Mouse (Mus musculus): ENCODE results near the gene Eif4g1. TPM values are rescaled to one million over a fixed set of nuclear protein-coding genes. Genes with fewer than 3 reads are reported as not detected.
A peak's percentile ranks its signal among the peaks of the same experiment; 100 is the strongest.

Gene Eif4g1
- polyA plus RNA-seq, 1 experiment from 2014 or later, result 162 TPM

DNA sequence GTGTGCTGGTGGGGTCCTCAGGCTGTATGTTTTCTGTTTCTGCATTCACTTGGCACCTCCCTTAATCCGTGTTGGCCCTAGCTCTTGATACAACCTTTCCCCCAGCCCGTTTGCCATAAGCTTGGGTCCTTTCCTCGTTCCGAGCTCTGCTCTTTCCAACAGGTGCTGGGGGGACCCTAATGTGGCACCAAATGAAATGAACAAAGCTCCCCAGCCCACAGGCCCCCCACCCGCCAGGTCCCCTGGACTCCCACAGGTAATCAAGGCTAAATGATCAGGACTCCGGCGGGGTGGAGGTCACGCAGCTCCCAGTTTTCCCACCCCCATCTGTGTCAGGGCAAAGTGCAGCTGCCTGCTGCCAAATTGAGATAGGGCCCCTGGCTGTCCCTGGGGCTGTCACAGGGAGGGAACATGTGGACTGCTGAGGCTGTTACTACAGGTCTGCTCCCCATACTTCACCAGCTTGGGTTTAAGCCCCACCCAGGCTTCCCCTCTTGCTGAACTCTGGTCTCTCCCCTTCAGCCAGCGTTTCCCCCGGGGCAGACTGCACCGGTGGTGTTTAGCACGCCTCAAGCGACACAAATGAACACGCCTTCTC is 5.7 kb downstream of the Eif4g1 start:
- no peaks in the 10 kb centered on the region for H3K27me3 ChIP-seq
- H3K36me3 ChIP-seq, result peaks cover 45% of the 10 kb centered on the region
- peak overlapping the region; percentile 98 for H3K4me3 ChIP-seq (replicated peaks)
- H3K9me3 ChIP-seq, result no peaks in the 10 kb centered on the region
- H3K4me2 ChIP-seq (replicated peaks), result peak overlapping the region; percentile 98
- no peak for ATAC-seq
- WGBS, result 15% methylated on average over 14 of the region's 14 CpGs
- H3K9ac ChIP-seq (replicated peaks), result peak overlapping the region; percentile 98
- H3K4me1 ChIP-seq (replicated peaks), result peaks cover 24% of the 10 kb centered on the region
- H3K27ac ChIP-seq, result peak overlapping the region; percentile 91; the same call in 1 of the 2 replicates

DNA sequence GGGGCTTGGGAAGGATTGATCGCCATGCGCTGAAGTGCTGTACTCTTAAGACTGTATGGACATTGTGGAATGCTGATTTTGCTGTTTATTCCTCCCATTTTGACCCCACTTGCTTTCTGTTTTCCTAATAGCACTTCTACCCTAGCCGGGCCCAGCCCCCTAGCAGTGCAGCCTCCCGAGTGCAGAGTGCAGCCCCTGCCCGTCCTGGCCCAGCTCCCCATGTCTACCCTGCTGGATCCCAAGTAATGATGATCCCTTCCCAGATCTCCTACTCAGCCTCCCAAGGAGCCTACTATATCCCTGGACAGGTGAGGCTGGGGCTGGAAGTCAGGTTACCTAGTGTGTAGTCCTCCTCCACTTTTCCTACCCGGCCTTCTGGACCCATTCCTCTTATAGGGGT is 7.1 kb downstream of the Eif4g1 start:
- Histone ChIP-seq H3K27me3 (no peaks in the 10 kb centered on the region), H3K4me2 (replicated peaks) (0 out of 2 replicates have a peak overlapping the region, but pooled peaks have one; percentile 98)
- 96% methylated on average over 6 of the region's 6 CpGs for WGBS

DNA sequence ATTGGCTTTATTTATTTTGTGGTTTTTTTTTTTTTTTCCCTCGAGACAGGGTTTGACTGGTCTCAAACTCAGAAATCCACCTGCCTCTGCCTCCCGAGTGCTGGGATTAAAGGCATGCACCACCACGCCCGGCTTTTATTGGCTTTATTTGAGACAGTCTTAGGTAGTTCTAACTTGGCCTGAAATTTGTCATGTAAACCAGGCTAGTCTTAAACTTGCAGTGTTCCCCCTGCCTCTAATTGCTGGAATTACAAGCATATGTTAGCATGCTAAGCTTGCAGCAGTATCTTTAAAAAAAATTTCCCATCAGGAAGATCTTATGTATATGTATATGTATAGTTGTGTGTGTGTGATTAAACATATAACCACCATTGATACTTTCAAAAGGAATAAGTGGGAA is 8.6 kb downstream of the Eif4g1 start:
- Histone ChIP-seq H3K4me3 (replicated peaks) (no peak overlapping the region), H3K27ac (no peak overlapping the region), H3K9ac (replicated peaks) (no peak overlapping the region), H3K9me3 (no peaks in the 10 kb centered on the region), H3K4me1 (replicated peaks) (peaks cover 24% of the 10 kb centered on the region), H3K27me3 (no peaks in the 10 kb centered on the region), H3K36me3 (peaks cover 73% of the 10 kb centered on the region), H3K4me2 (replicated peaks) (no peak overlapping the region)
- ATAC-seq, result no peak
- 89% methylated on average over 4 of the region's 4 CpGs for WGBS

More for the DNA sequence above, 7.1 kb downstream of the Eif4g1 start:
- no peaks in the 10 kb centered on the region for H3K9me3 ChIP-seq
- peaks cover 24% of the 10 kb centered on the region for H3K4me1 ChIP-seq (replicated peaks)
- H3K27ac ChIP-seq, result no peak overlapping the region
- 0 out of 2 replicates have a peak overlapping the region, but pooled peaks have one; percentile 98 for H3K9ac ChIP-seq (replicated peaks)
- no peak for ATAC-seq
- 0 out of 2 replicates have a peak overlapping the region, but pooled peaks have one; percentile 7 for H3K4me3 ChIP-seq (replicated peaks)
- H3K36me3 ChIP-seq, result peaks cover 58% of the 10 kb centered on the region

DNA sequence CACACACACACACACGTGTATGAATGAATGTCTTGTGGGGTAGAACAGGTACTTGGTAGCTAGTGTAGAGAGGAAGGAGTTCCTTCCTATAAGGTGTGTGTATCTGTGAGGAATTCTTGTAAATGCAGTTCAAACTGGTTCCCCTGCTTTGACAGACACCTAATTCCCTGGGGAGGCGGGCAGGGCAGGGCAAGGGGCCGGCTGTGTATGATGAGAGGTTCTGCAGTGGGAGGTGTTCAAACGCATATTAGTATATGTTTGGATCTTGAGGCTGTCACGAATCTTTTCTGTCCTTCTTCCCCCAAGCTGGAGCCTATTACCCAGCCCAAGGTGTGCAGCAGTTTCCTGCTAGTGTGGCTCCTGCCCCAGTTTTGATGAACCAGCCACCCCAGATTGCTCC is 9.3 kb downstream of the Eif4g1 start:
- H3K4me3 ChIP-seq (replicated peaks), result no peak overlapping the region
- no peaks in the 10 kb centered on the region for H3K9me3 ChIP-seq
- 91% methylated on average over 5 of the region's 5 CpGs for WGBS
- H3K4me2 ChIP-seq (replicated peaks), result no peak overlapping the region
- peaks cover 20% of the 10 kb centered on the region for H3K4me1 ChIP-seq (replicated peaks)
- H3K9ac ChIP-seq (replicated peaks), result no peak overlapping the region
- no peak for ATAC-seq
- no peak overlapping the region for H3K27ac ChIP-seq
- H3K36me3 ChIP-seq, result peaks cover 80% of the 10 kb centered on the region
- no peaks in the 10 kb centered on the region for H3K27me3 ChIP-seq

DNA sequence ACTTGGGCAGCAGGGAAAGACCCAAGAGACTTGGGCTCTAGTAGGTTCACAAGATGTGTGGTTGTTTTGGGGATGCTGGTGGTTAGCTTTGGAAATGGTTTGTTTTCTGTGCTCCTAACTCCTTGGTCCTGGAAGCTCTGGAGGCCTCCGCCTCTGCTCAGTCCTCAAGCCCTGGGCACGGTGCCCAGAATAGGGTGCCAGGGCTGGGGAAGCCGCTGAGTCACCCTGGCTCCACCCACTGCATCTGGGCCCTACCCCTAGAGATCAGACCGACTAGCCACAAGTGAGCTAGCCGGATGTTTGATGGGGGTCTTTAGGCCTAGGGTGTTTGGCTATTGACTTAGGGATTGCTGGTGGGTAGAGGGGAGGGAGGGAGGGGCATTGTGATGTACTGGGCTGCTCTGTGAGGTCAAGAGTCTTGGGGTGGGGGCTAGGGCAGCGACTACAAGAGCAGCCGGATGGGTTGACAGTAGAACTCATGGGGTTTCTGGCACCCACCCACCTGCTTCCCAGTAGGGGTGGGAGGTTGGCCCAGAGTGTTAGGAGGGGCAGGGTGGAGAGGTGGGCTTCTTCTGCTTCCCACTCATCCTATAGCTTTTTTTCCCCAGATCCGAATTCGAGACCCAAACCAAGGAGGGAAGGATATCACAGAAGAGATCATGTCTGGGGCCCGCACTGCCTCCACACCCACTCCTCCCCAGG is 10.0 kb downstream of the Eif4g1 start:
- Histone ChIP-seq H3K36me3 (peaks cover 88% of the 10 kb centered on the region), H3K9me3 (no peaks in the 10 kb centered on the region), H3K27me3 (no peaks in the 10 kb centered on the region), H3K4me3 (replicated peaks) (no peak overlapping the region), H3K9ac (replicated peaks) (no peak overlapping the region), H3K4me2 (replicated peaks) (no peak overlapping the region), H3K27ac (no peak overlapping the region), H3K4me1 (replicated peaks) (peaks cover 20% of the 10 kb centered on the region)
- ATAC-seq, result no peak
- WGBS, result 86% methylated on average over 10 of the region's 10 CpGs

DNA sequence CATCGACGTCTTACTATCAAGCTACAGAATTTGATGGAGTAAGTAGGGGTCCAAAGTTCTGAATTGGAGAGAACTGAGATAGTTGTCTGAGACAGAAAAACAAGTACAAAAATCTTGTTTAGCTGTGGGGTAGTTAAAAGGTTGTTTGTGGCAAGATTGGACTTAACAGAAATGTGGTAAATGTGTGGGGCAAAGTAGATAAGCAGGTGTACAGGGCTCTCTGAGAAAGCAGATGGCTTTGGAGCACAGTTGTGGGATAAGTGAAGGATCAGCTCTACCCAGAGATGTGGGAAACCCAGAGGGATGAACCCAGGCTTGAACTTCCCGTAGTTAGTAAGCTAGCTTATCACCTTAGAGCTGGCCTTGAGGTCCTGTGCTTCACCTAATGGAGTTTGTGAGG is 22.7 kb downstream of the Eif4g1 start:
- no peak for ATAC-seq
- WGBS, result 93% methylated on average over 3 of the region's 3 CpGs
- H3K27ac ChIP-seq, result no peak overlapping the region
- peaks cover 66% of the 10 kb centered on the region for H3K36me3 ChIP-seq
- no peaks in the 10 kb centered on the region for H3K9me3 ChIP-seq
- H3K4me1 ChIP-seq (replicated peaks), result peaks cover 35% of the 10 kb centered on the region
- H3K27me3 ChIP-seq, result no peaks in the 10 kb centered on the region
- H3K9ac ChIP-seq (replicated peaks), result no peak overlapping the region
- H3K4me2 ChIP-seq (replicated peaks), result no peak overlapping the region
- H3K4me3 ChIP-seq (replicated peaks), result no peak overlapping the region

DNA sequence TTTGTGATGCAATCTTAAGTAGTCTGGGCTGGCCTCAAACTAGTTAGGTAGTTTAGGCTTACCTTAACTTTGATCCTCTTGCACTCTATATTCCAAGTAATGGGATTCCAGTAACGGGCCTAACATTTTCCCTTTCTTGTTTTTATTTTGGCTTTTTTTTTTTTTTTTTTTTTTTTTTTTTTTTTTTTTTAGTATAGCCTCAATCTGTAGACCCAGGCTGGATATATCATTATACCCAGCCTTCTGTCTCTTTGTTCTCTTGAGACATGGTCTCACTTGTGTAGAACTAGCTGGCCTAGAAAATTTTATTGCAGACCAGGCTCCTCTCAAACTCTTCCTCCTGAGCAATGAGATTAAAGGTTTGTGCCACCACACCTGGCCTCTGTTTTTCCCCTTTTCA is 23.5 kb downstream of the Eif4g1 start:
- Histone ChIP-seq H3K9ac (replicated peaks) (no peak overlapping the region), H3K27ac (no peak overlapping the region), H3K36me3 (peaks cover 57% of the 10 kb centered on the region), H3K9me3 (no peaks in the 10 kb centered on the region), H3K4me3 (replicated peaks) (no peak overlapping the region), H3K27me3 (no peaks in the 10 kb centered on the region), H3K4me2 (replicated peaks) (no peak overlapping the region), H3K4me1 (replicated peaks) (peaks cover 43% of the 10 kb centered on the region)
- no peak for ATAC-seq
- 96% methylated on average over 1 of the region's 1 CpGs for WGBS

DNA sequence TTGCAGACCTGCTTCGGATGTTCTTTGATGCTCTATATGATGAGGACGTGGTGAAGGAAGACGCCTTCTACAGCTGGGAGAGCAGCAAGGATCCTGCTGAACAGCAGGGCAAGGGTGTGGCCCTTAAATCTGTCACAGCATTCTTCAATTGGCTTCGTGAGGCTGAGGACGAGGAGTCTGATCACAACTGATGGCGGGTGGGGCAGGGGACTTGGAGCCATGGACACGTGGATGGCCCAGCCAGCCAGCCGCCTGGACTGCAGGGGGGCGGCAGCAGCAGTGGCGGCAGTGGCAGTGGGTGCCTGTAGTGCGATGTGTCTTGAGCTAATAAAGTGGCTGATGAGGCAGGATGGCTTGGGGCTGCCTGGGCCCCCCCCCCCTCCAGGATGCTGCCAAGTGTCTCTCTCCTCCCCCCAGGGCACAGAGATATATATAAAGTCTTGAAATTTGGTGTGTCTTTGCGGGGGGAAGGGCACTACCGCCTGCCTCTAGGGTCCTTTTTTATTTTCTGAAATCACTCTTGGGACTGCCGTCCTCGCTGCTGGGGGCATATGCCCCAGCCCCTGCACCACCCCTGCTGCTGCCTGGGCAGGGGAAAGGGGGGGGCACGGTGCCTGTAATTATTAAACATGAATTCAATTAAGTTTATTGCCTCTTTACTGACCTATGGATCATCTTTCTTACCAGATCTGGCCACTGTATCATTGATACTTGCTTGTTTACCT is 24.3 kb downstream of the Eif4g1 start:
- H3K27me3 ChIP-seq, result no peaks in the 10 kb centered on the region
- peak overlapping the region; percentile 76 for H3K4me2 ChIP-seq (replicated peaks)
- peaks cover 49% of the 10 kb centered on the region for H3K36me3 ChIP-seq
- peak overlapping the region; percentile 96 for H3K27ac ChIP-seq
- WGBS, result 39% methylated on average over 16 of the region's 16 CpGs
- H3K9me3 ChIP-seq, result no peaks in the 10 kb centered on the region
- peak overlapping the region; percentile 51; the same call in 1 of the 2 replicates for H3K9ac ChIP-seq (replicated peaks)
- ATAC-seq, result no peak
- H3K4me3 ChIP-seq (replicated peaks), result peak overlapping the region; percentile 68
- peaks cover 46% of the 10 kb centered on the region for H3K4me1 ChIP-seq (replicated peaks)

DNA sequence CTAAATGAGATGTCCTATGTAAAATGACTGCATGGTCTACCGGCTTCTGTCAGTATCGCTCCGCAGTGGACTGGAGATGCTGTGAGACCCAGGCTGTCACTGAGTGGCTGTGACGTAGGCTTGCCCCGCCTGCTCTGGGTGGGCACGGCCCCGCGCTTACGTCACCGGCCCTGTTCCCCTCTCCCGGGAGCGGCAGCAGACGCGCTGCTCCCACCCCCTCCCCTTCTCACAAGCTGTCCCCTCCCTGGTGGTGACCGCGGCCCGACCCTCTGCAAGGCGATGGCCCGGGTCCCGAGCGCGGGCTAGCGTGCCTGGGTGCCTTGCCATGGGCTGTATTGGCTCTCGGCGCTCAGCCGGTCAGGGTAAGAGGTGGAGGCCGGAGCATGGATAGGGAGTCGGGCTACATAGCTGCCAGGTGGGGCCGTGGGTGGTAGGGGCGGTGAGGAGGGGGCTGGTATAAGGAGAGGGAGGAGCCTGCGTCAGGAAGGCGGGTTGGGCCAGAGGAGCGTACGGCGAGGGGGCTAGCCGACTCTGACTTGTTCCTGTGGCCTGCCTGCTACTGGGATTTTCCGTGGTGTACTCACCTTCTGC is 25.1 kb downstream of the Eif4g1 start, which contains the start of gene Fam131a:
TSS of gene Fam131a (plus strand) at position 131 of the 591 bp plus-strand sequence.
- peak within 1 kb of the TSS; percentile 68 for H3K4me3 ChIP-seq (replicated peaks)
- under 1% methylated on average over 37 of the region's 37 CpGs for WGBS

DNA sequence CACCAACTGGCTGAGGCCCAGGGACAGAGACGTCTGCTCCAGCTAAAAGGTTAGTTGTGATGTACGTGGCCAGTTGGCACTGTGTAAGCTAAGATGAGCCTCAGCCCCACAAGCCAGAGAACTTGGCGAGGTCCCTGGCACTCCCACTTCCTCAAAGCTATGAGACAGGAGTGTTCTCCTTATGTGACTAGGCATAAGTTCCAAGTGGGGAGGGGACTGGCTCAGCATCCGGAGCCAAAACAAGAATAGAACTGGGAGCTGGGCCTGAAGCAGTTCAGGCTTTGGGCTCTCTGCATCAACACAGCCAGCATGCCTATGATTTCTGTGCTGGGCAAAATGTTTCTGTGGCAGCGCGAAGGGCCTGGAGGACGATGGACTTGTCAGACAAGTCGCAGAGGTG is 26.7 kb downstream of the Eif4g1 start:
- Histone ChIP-seq H3K4me1 (replicated peaks) (peaks cover 49% of the 10 kb centered on the region), H3K27me3 (no peaks in the 10 kb centered on the region), H3K4me2 (replicated peaks) (peak overlapping the region; percentile 71), H3K9ac (replicated peaks) (no peak overlapping the region), H3K27ac (0 out of 2 replicates have a peak overlapping the region, but pooled peaks have one; percentile 83), H3K9me3 (no peaks in the 10 kb centered on the region), H3K4me3 (replicated peaks) (peak overlapping the region; percentile 47; the same call in 1 of the 2 replicates), H3K36me3 (peaks cover 39% of the 10 kb centered on the region)
- 79% methylated on average over 8 of the region's 8 CpGs for WGBS
- no peak for ATAC-seq

More for the DNA sequence above, 25.1 kb downstream of the Eif4g1 start, which contains the start of gene Fam131a:
- peak within 1 kb of the TSS; percentile 96 for H3K27ac ChIP-seq
- peak within 1 kb of the TSS; percentile 76 for H3K4me2 ChIP-seq (replicated peaks)
- H3K27me3 ChIP-seq, result no peaks in the 10 kb centered on the region
- peaks cover 46% of the 10 kb centered on the region for H3K4me1 ChIP-seq (replicated peaks)
- no peaks in the 10 kb centered on the region for H3K9me3 ChIP-seq
- H3K36me3 ChIP-seq, result peaks cover 41% of the 10 kb centered on the region
- H3K9ac ChIP-seq (replicated peaks), result peak within 1 kb of the TSS; percentile 80
- peak; percentile 94 for ATAC-seq

DNA sequence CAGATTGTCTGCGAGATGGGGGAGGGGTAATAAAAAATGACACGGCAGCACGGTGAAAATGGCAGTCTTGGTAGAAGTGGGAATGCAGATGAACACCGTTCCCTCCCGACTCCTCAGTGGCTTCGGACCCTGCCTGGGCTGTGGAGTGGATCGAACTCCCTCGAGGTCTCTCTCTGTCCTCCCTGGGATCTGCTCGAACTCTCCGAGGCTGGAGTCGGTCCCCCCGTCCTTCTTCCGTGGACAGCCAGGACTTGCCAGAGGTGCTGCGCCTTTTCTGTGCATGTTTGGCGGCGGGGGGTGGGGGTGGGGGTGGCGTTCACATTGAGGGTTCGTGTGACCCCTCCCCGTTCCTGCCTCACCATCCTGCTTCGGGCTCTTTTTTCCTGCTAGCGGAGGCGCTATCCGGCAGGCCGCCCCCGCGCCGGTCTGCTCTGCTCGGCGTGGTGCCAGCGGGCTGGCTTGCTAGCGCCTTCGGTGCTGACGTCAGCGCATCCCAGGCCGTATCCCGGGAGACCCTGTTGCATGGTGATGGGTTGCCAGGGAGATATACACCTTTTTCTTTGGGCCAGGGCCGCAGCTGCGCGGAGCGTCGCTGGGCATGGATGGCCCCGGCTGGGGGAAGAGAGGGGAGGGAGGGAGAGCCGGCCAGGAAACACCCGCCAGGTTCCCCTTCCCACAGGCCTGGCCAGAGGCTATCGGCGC is 27.7 kb downstream of the Eif4g1 start:
- Histone ChIP-seq H3K27me3 (no peaks in the 10 kb centered on the region), H3K27ac (peak overlapping the region; percentile 83), H3K4me1 (replicated peaks) (peaks cover 54% of the 10 kb centered on the region), H3K36me3 (peaks cover 40% of the 10 kb centered on the region), H3K4me3 (replicated peaks) (peak overlapping the region; percentile 47), H3K4me2 (replicated peaks) (peak overlapping the region; percentile 71), H3K9ac (replicated peaks) (peak overlapping the region; percentile 77), H3K9me3 (no peaks in the 10 kb centered on the region)
- under 1% methylated on average over 46 of the region's 46 CpGs for WGBS
- ATAC-seq, result peak; percentile 86

Data from midbrain, embryonic 13.5 days (tissue).